Mouse (Mus musculus): Measurements from ENCODE around the gene Gcsh.

The Gcsh gene

DNA sequence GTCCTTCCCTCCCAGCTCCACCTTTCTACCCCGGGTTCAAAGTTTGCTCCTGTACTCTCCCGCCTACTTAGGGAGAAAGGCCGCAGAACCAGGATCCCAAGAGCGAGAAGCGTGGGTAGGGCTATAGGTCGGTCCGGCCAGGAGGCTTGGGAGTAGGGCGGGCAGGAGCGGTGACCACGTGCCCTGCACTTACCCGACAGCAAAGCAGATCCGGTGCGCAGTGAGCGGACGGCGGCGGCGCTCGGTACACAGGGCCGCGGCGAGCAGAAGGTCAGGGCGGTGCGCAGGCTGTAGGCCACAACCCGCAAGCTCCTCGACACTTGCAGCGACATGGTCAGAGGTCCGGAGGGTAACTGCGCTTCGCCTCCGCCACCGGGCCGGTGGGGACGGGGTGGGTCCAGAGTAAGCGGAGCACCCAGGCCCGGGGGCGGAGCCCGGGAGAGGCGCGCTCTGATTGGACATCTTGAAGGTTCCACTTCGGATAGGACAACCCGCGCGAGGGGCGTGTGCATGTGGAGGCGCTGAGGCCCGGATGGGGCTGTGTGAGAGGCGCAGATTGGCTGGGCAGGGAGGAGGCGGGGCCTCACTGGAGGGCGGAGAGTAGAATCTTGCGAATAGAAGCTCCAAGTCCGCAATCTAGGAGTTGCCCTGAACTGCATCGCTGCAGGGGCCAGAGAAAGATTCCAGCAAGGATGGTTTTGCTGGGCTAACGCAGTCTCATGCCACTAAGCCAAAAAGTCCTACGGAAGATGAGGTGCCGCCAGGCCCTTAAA is at the start of gene Gcsh:
Gcsh (minus strand) TSS at position 443 of the 773 bp plus-strand sequence.
- DNase-seq = peak; percentile 100

DNA sequence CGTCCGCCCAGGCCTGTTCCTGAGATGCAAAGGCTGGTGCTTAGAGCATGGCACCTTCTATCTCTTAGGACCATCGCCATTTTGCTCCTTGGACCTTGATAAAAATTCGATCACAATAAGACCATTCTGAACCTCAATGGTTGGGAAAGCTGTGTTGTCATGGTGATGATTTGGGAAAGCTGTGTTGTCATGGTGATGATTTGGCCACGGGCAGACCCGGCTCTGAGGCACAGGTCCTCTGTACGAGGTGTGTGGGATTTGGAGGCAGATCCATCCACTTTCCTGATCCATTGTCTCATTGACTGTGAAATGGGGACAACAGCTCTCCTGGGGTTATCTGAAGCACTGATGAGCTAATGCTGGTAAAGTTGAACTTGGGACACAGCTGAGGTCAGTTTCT is 46.5 kb upstream of the Gcsh start:
- peak; percentile 16 for DNase-seq

- DNase-seq = no peak
These were observed 44.1 kb upstream of the Gcsh start for GRCm38 (mm10) chr8:117037374-117037935.

DNA sequence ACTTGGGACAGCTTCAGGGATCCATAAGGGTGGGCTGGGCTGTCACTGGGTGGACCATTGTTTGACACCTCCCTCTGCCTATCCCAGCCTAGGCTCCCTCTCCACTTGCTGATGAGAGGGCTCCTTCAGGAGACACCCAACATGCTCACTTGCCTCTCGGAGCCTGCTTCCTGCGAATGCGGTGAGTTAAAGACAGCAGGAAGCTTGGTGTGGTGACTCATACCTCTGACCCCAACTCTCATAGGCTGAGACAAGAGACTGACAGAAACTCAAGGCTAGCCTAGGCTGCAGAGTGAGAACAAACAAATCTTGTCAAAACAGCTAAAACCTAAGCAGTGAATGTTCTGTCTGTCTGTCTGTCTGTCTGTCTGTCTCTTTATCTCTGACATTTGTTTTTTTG is 40.1 kb upstream of the Gcsh start:
- DNase-seq = no peak

GRCm38 (mm10) chr8:117032609-117033008 is 39.3 kb upstream of the Gcsh start:
- no peak for DNase-seq

- no peak for DNase-seq
These were observed 38.1 kb upstream of the Gcsh start for GRCm38 (mm10) chr8:117031476-117031875.

GRCm38 (mm10) chr8:117028686-117029085 is 35.3 kb upstream of the Gcsh start:
- DNase-seq = no peak

GRCm38 (mm10) chr8:117027601-117028000 is 34.3 kb upstream of the Gcsh start:
- DNase-seq = no peak

DNA sequence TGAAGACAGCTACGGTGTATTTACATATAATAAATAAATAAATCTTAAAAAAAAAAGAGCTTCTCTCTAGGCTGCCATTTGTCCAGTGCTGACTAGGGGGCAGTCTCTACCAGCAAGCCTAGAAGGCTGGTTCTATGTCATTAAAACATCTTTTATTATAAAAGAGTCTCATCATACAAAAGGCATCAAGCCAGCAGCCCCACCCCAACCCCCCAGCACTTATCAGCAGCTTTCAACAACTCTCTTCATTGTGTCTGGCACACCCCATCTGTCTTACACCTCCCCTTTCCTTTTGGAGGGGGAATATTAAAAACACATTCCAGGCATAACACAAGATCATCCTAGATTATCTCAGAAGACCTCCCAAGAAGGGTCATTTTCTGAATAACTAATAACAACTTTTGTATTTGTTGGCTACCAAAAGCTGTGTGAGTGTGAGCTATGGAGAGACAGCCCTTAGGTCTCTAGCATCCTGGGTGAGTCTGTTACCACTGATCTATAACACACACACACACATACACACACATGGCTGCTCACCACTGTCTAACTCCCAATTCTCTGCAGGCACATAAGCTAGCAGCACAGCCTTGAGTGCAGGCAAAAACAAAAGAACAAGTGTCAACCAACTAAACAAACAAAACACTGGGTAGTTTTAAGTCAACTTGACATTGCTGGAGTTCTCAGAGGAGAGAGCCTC is 29.1 kb upstream of the Gcsh start:
- DNase-seq = no peak

DNA sequence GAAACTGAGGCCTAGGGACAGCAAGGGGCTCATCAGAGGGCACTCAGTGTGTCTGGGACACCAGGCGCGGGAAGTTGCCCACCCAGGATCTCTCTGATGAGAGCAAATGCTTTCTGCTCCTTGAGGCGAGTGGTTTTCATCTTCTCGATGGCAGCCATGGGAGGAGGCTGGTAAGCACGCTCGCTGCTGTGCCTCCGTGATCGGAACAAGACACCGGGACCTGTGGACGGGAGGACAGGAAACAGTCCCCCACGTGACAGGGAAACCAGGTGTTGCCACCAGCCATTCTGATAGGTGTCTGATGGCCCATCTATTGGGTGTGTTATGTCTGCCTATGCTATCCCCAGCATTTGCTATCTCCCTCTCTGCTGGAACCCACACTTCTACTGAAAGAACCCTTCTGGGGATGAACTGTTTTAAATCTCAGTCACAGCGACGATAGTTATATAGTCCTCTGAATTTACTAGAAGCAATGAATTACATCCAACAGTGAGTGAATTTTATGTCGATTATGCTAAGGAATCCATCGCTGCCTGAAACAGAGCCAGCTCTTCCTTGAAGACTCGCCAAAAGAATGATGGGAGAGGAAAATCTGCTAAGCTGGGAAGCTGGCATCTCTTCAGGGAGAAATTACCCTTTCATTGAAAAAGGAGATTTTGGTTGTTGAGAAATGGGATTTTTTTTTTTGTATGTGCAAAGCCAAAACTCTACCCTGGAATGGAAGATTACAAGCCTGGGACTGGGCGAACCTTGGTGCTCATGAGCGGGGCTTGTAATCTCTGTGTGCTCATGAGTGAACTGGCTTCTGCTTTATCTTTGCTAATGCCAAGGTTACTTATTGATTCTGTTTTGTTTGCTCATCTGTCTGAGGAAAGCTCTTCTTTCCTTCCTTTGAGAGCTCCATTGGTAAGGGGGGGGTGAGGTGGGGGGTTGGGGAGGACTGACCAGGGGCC is 26.3 kb upstream of the Gcsh start:
- DNase-seq = no peak

DNA sequence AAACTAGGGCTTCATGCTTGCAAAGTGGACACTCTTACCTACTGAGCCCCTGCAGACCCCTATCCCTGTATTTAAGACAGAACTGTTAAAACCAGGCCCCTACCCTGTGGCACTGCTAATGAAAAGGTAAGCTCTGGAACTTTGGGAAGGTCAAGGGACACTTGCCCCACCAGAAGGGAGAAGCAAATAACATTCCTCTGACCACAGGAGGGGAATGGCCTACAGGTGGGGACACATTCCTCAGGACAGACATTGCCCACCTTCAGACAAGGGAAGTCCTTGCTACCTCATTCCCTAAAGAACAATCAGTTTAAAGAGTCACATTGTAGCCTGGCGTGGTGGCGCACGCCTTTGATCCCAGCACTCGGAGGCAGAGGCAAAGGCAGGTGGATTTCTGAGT is 24.6 kb upstream of the Gcsh start:
- DNase-seq = no peak

DNA sequence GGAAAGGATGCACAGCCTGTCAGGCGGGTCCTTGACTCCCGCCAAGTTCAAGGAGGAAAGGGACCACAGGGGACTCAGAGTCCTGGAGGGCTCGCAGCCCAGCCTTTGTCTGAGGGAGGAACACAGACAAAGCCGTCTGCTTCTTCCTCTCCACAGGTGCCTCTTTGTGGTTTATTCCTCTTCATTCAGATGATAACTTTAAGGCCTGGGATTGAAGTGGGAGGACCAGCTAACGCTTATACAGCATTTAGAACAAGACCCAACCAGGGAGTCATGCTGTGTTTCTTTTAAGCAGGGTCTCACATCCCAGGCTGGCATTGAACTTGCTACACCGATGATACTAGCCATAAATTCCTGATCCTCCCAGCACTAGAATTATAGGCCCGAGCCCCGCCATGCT is 23.7 kb upstream of the Gcsh start:
- no peak for DNase-seq

DNA sequence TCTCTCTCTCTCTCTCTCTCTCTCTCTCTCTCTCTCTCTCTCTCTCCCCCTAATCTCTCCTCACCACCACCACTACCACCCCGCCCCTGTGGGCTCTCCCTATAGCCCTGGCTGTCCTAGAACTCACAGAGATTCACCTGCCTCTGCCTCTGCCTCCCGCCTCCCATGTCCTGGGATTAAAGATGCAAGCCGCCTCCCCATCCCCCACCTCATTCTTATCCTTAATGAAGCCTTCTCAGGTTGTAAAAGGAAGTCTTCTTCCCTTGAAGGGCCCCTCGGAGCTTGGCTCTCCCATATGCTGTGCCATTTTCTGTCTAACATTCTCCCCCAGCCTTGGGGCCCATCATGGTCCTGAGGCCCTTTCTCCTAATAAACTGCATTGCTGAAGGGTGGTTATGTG is 22.3 kb upstream of the Gcsh start:
- no peak for DNase-seq

DNA sequence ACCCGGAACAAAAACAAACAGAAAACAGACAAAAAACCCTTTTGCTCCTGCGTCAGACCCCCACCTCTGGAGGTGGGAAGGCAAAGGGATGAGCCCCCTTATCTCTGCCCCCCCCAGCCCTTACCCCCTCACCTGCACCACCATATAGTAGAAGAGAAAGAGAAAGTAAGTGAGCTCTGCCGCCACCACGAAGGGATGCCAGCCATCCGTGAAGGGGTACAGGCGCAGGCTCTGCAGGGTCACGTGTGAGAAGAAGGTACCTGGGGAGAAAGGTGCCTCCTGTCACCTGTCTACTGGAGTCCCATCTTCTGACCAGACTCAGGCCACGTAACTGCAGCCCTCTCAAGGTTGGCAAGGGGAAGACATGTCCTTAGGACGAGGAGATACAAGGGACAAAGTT is 18.0 kb upstream of the Gcsh start:
- no peak for DNase-seq

DNA sequence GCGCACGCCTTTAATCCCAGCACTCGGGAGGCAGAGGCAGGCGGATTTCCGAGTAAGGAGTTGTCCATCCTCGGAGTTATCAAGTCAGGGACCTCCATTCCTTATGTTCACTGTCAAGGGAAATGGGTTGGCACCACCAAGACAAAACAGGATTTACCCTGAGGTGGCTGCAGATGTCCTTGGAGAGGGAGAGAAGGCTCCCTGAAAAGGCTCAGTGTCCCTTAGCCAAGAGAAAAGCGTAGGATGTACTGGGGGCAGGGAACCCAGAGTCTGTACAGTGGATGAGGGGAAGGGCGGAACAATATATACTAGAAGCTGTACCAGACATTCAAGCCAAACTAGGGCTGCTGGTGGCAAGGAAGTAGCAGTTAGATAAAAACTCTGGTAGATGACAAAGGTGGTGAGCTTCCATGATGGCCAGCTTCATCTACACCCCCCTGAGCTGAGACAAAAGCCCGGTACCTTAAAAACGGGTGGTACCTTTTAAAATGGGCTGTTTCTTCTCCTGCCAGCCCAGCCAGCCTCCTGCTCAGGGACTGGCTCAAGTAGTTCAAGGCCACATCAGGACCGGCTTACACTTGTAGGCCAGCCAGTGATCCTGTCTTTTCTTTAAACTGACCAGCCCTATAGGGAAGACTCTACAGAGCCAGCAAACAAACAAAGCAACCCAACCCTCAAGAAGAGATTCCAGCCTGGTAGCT is 829 bp upstream of the Gcsh start:
- no peak for DNase-seq

- DNase-seq = peak; percentile 31
These were observed 963 bp downstream of the Gcsh start for GRCm38 (mm10) chr8:116992176-116992971.

GRCm38 (mm10) chr8:116991241-116991640 is 2.1 kb downstream of the Gcsh start:
- DNase-seq = no peak

- no peak for DNase-seq
These were observed 3.5 kb downstream of the Gcsh start for GRCm38 (mm10) chr8:116989842-116990241.

DNA sequence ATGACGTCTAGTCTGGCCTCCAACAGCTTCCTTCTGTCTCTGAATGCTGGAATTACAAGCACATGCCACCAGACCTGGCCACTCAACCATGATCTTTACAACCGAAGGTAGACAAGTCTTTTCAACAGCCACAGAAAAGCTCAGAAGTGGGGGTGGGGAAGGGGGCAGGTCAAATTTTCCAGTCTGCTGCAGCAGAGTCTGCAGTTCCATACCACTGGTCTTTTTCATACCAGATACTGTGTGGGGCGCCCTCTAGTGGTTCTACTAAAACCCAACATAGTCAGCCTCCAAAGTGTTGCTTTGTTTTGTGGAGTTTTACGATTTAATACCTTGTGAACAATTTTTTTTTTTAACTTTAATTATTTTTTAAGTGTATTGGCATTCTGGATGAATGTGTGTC is 13.2 kb downstream of the Gcsh start:
- DNase-seq = peak; percentile 85

DNA sequence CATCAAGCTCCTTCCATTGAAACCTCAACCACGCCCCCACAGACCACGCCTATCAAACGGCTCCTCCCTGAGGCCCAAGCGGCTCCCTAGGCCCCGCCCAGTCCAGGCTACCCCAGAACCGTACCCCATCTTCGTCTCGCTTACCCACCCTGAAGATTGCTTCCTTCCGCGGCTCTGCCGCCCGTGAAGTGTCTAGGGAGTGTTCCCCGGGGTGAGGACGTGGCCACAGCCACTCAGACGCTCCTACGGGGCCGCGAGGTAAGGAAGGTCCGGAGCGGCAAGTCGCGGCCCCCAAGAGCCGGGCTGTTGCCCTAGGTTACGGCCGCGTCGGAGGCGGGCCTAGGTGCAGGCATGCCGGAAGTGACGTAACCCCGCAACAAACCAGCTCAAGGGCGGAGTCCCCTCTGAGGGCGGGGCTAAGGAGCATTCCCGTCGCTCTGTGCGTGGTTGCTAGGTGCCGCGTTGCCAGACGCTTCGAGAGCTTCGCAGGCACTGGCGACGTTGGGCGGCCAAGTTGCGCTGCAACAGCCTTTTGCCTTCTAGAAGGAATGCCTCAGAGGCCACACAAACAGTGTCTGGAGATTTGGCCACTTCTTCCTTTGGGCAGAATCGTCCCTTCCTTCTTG is 14.6 kb downstream of the Gcsh start, which contains the start of gene 1700030J22Rik:
1700030J22Rik (minus strand) TSS at position 329 of the 626 bp plus-strand sequence.
- DNase-seq = peak; percentile 100

DNA sequence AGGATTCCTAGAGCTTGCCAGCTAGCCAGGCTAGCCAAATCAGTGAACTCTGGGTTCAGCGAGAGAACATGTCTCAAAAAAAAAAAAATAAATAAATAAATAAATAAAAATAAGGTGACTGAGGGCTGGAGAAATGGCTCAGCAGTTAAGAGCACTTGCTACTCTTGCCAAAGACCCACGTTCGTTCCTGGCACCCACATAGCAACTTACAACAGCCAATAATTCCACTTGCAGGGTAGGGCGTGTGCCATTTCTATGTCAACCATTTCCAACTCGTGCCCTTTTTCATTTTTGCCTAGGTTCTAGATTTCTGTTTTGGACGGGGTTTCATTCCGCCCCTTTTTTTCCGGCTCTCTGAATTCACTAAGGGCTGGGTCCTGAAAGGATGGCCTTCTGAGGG is 15.3 kb downstream of the Gcsh start:
- no peak for DNase-seq

Data from embryo, embryonic 11 days (tissue).